Mouse (Mus musculus): ENCODE results near the gene Dhdh.
"Not testable (repeated sequence)": the region's sequence is repeated elsewhere in the genome, so short reads cannot be mapped to it uniquely, and the experiment has no call there.

Dhdh gene

GRCm38 (mm10) chr7:45488293-45489204 lies at the start of gene Dhdh:
TSS of gene Dhdh (minus strand) at chr7:45488805.
- peak; percentile 56 for DNase-seq

GRCm38 (mm10) chr7:45537602-45538001 lies 49.0 kb upstream of the Dhdh start:
- no peak for DNase-seq

- DNase-seq, result no peak
Observed at GRCm38 (mm10) chr7:45535676-45536075, 47.1 kb upstream of the Dhdh start.

GRCm38 (mm10) chr7:45530643-45531042 lies 42.0 kb upstream of the Dhdh start:
- no peak for DNase-seq

GRCm38 (mm10) chr7:45529461-45529860 lies 40.9 kb upstream of the Dhdh start:
- DNase-seq, result no peak

- DNase-seq, result not testable (repeated sequence)
Observed at GRCm38 (mm10) chr7:45527169-45527568, 38.6 kb upstream of the Dhdh start.

GRCm38 (mm10) chr7:45526474-45527120 lies 38.0 kb upstream of the Dhdh start:
- no peak for DNase-seq

- peak; percentile 88 for DNase-seq
Observed at GRCm38 (mm10) chr7:45525809-45526473, 37.3 kb upstream of the Dhdh start, which contains the start of the genes Ppp1r15a and Plekha4. TSS of gene Ppp1r15a (minus strand) at chr7:45526268. TSS of gene Plekha4 (plus strand) at chr7:45526330.

- no peak for DNase-seq
Observed at GRCm38 (mm10) chr7:45524841-45525621, 36.4 kb upstream of the Dhdh start.

- DNase-seq, result no peak
Observed at GRCm38 (mm10) chr7:45523678-45524170, 35.1 kb upstream of the Dhdh start.

GRCm38 (mm10) chr7:45522957-45523676 lies 34.5 kb upstream of the Dhdh start:
- no peak for DNase-seq

GRCm38 (mm10) chr7:45522194-45522752 lies 33.7 kb upstream of the Dhdh start:
- no peak for DNase-seq

- peak; percentile 93 for DNase-seq
Observed at GRCm38 (mm10) chr7:45521728-45522184, 33.2 kb upstream of the Dhdh start.

GRCm38 (mm10) chr7:45520605-45521004 lies 32.0 kb upstream of the Dhdh start:
- DNase-seq, result no peak

GRCm38 (mm10) chr7:45519345-45520120 lies 30.9 kb upstream of the Dhdh start:
- no peak for DNase-seq

GRCm38 (mm10) chr7:45518618-45519017 lies 30.0 kb upstream of the Dhdh start:
- no peak for DNase-seq

- DNase-seq, result not testable (repeated sequence)
Observed at GRCm38 (mm10) chr7:45516846-45517245, 28.2 kb upstream of the Dhdh start.

GRCm38 (mm10) chr7:45515436-45515835 lies 26.8 kb upstream of the Dhdh start:
- DNase-seq, result no peak

- DNase-seq, result no peak
Observed at GRCm38 (mm10) chr7:45514411-45514810, 25.8 kb upstream of the Dhdh start.
